Mouse (Mus musculus): ENCODE results near the gene Gm49368. TPM values are rescaled to one million over a fixed set of nuclear protein-coding genes. Genes with fewer than 3 reads are reported as not detected.

The Gm49368 gene
- polyA plus RNA-seq, 1 experiment from 2014 or later = not detected

DNA sequence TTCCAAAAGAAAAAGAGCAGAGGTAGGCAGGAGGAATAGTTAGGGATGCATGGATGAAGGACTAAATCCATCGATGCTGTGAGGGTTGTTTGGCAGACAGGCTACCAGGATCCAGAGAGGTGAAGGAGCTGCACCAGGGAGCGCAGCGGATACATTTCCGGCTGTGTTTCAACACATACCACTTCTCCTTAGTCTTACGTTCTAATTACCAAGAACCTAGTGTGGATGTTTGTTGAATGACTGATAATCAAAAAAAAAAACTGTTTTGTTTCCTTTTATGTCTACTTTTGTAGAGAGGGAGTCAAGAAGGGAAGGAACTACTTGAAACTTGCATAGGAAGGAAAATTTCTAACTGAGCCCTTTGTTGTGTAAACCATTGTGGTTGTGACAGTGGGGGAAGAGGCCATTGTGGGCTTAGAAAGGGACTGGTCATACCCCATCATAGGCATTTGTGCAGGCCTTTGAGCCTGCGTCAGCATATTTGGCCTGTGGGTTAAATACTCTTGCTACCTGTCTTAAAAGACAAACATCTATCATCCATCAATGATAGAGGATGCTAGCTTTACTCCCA is 813 bp downstream of the Gm49368 start:
- Histone ChIP-seq H3K27ac (ENCODE audit: low read length) (no peak overlapping the region), H3K9me3 (ENCODE audit: control insufficient read depth, low read depth, low read length) (no peaks in the 10 kb centered on the region), H3K4me2 (replicated peaks; ENCODE audit: low read depth, low read length) (no peak overlapping the region), H3K4me3 (ENCODE audit: low read depth, low read length) (no peak overlapping the region), H3K36me3 (ENCODE audit: control insufficient read depth, insufficient read depth, low read length) (no peaks in the 10 kb centered on the region), H3K4me1 (ENCODE audit: control insufficient read depth, insufficient read depth, low read length) (no peaks in the 10 kb centered on the region), H3K9ac (replicated peaks; ENCODE audit: low read depth, low read length) (no peak overlapping the region), H3K27me3 (ENCODE audit: control insufficient read depth, insufficient read depth, low read length) (no peaks in the 10 kb centered on the region)
- WGBS = 84% methylated on average over 6 of the region's 6 CpGs
- no peak for ATAC-seq (ENCODE audit: insufficient number of reproducible peaks, insufficient read depth, low FRiP score, low read depth)

DNA sequence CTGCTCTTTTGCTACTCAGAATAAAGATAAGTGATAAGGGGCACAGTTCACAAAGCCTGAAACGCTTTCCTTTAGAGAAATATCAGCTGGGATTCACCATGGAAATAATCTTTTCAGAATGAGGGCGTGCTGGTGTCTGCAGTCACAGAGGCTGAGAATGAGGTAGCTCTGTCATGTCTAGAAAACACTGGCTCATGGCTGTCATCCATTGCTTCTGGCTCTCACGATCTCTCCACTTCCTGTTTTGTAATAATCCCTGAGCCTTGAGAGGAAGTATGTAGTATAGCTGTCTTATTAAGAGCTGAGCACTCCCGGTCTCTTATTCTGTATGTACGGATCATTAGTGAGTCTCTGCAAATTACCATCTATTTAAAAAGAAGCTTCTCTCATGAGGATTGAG is 3.1 kb downstream of the Gm49368 start:
- H3K4me3 ChIP-seq (ENCODE audit: low read depth, low read length) = no peak overlapping the region
- no peak overlapping the region for H3K27ac ChIP-seq (ENCODE audit: low read length)
- H3K27me3 ChIP-seq (ENCODE audit: control insufficient read depth, insufficient read depth, low read length) = no peaks in the 10 kb centered on the region
- ATAC-seq (ENCODE audit: insufficient number of reproducible peaks, insufficient read depth, low FRiP score, low read depth) = no peak
- H3K9me3 ChIP-seq (ENCODE audit: control insufficient read depth, low read depth, low read length) = no peaks in the 10 kb centered on the region
- no peaks in the 10 kb centered on the region for H3K4me1 ChIP-seq (ENCODE audit: control insufficient read depth, insufficient read depth, low read length)
- no peak overlapping the region for H3K4me2 ChIP-seq (replicated peaks; ENCODE audit: low read depth, low read length)
- H3K36me3 ChIP-seq (ENCODE audit: control insufficient read depth, insufficient read depth, low read length) = no peaks in the 10 kb centered on the region
- WGBS = 78% methylated on average over 5 of the region's 5 CpGs
- no peak overlapping the region for H3K9ac ChIP-seq (replicated peaks; ENCODE audit: low read depth, low read length)

GRCm38 (mm10) chr7:128067847-128068246 is 5.4 kb downstream of the Gm49368 start:
- WGBS = 52% methylated on average over 3 of the region's 3 CpGs
- ATAC-seq (ENCODE audit: insufficient number of reproducible peaks, insufficient read depth, low FRiP score, low read depth) = no peak
- no peak overlapping the region for H3K27ac ChIP-seq (ENCODE audit: low read length)

DNA sequence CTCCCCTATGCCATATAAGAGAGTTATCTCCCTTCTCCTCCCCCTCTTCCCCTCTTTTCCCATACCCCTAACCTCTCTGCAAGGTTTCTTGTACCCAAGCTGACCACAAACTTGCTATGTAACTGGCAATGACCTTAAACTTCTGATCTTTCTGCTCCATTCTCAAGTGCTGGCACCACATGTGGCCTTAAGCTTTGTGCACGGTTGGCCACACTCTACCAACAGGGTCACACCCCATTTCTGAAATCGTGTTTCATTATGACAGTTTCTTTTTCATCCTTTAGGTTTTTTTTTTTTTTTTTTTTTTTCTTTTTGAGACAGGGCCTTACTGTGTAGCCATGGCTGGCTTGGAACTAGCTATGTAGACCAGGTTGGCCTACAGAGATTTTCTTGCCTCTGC is 7.4 kb downstream of the Gm49368 start:
- Histone ChIP-seq H3K9ac (replicated peaks; ENCODE audit: low read depth, low read length) (no peak overlapping the region), H3K27ac (ENCODE audit: low read length) (no peak overlapping the region), H3K4me2 (replicated peaks; ENCODE audit: low read depth, low read length) (no peak overlapping the region), H3K9me3 (ENCODE audit: control insufficient read depth, low read depth, low read length) (no peaks in the 10 kb centered on the region), H3K4me1 (ENCODE audit: control insufficient read depth, insufficient read depth, low read length) (no peaks in the 10 kb centered on the region), H3K4me3 (ENCODE audit: low read depth, low read length) (no peak overlapping the region), H3K36me3 (ENCODE audit: control insufficient read depth, insufficient read depth, low read length) (no peaks in the 10 kb centered on the region), H3K27me3 (ENCODE audit: control insufficient read depth, insufficient read depth, low read length) (no peaks in the 10 kb centered on the region)
- ATAC-seq (ENCODE audit: insufficient number of reproducible peaks, insufficient read depth, low FRiP score, low read depth) = no peak
- WGBS = 73% methylated on average over 2 of the region's 2 CpGs

More at GRCm38 (mm10) chr7:128067847-128068246, 5.4 kb downstream of the Gm49368 start:
- Histone ChIP-seq H3K27me3 (ENCODE audit: control insufficient read depth, insufficient read depth, low read length) (no peaks in the 10 kb centered on the region), H3K36me3 (ENCODE audit: control insufficient read depth, insufficient read depth, low read length) (no peaks in the 10 kb centered on the region), H3K9me3 (ENCODE audit: control insufficient read depth, low read depth, low read length) (no peaks in the 10 kb centered on the region), H3K4me2 (replicated peaks; ENCODE audit: low read depth, low read length) (no peak overlapping the region), H3K4me3 (ENCODE audit: low read depth, low read length) (no peak overlapping the region), H3K4me1 (ENCODE audit: control insufficient read depth, insufficient read depth, low read length) (no peaks in the 10 kb centered on the region), H3K9ac (replicated peaks; ENCODE audit: low read depth, low read length) (no peak overlapping the region)

GRCm38 (mm10) chr7:128071816-128072215 is 9.3 kb downstream of the Gm49368 start:
- WGBS = 62% methylated on average over 4 of the region's 4 CpGs
- no peaks in the 10 kb centered on the region for H3K4me1 ChIP-seq (ENCODE audit: control insufficient read depth, insufficient read depth, low read length)
- no peak overlapping the region for H3K27ac ChIP-seq (ENCODE audit: low read length)
- ATAC-seq (ENCODE audit: insufficient number of reproducible peaks, insufficient read depth, low FRiP score, low read depth) = no peak
- H3K4me2 ChIP-seq (replicated peaks; ENCODE audit: low read depth, low read length) = no peak overlapping the region
- no peaks in the 10 kb centered on the region for H3K9me3 ChIP-seq (ENCODE audit: control insufficient read depth, low read depth, low read length)
- H3K27me3 ChIP-seq (ENCODE audit: control insufficient read depth, insufficient read depth, low read length) = no peaks in the 10 kb centered on the region
- no peak overlapping the region for H3K9ac ChIP-seq (replicated peaks; ENCODE audit: low read depth, low read length)
- H3K36me3 ChIP-seq (ENCODE audit: control insufficient read depth, insufficient read depth, low read length) = no peaks in the 10 kb centered on the region
- no peak overlapping the region for H3K4me3 ChIP-seq (ENCODE audit: low read depth, low read length)

- Histone ChIP-seq H3K4me2 (replicated peaks; ENCODE audit: low read depth, low read length) (no peak overlapping the region), H3K27ac (ENCODE audit: low read length) (no peak overlapping the region), H3K4me3 (ENCODE audit: low read depth, low read length) (no peak overlapping the region), H3K36me3 (ENCODE audit: control insufficient read depth, insufficient read depth, low read length) (no peaks in the 10 kb centered on the region), H3K9ac (replicated peaks; ENCODE audit: low read depth, low read length) (no peak overlapping the region), H3K4me1 (ENCODE audit: control insufficient read depth, insufficient read depth, low read length) (no peaks in the 10 kb centered on the region), H3K9me3 (ENCODE audit: control insufficient read depth, low read depth, low read length) (no peaks in the 10 kb centered on the region), H3K27me3 (ENCODE audit: control insufficient read depth, insufficient read depth, low read length) (no peaks in the 10 kb centered on the region)
- 84% methylated on average over 8 of the region's 8 CpGs for WGBS
- no peak for ATAC-seq (ENCODE audit: insufficient number of reproducible peaks, insufficient read depth, low FRiP score, low read depth)
These were observed 17.5 kb downstream of the Gm49368 start for GRCm38 (mm10) chr7:128080012-128080411.

DNA sequence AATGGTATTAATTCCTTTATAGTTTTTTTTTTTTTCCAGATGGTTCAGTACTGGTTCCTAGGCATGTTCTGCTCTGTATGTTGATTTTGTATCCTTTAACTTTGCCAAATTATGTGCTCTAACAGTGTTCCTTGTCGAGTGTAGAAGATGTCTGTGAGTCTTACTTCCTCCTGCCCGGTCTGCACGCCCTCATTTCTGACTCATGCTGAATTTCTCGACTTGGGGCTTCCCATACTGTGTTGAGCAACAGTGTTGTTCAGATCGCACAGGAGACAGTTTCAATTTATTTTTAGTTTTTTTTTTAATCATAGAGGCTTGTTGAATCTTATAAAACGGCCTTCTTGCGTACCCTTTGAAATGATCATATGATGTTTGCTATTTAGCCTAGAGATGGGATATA is 26.7 kb downstream of the Gm49368 start:
- H3K36me3 ChIP-seq (ENCODE audit: control insufficient read depth, insufficient read depth, low read length) = no peaks in the 10 kb centered on the region
- no peaks in the 10 kb centered on the region for H3K4me1 ChIP-seq (ENCODE audit: control insufficient read depth, insufficient read depth, low read length)
- H3K27me3 ChIP-seq (ENCODE audit: control insufficient read depth, insufficient read depth, low read length) = no peaks in the 10 kb centered on the region
- 82% methylated on average over 7 of the region's 7 CpGs for WGBS
- H3K4me2 ChIP-seq (replicated peaks; ENCODE audit: low read depth, low read length) = no peak overlapping the region
- no peak for ATAC-seq (ENCODE audit: insufficient number of reproducible peaks, insufficient read depth, low FRiP score, low read depth)
- no peak overlapping the region for H3K9ac ChIP-seq (replicated peaks; ENCODE audit: low read depth, low read length)
- no peak overlapping the region for H3K27ac ChIP-seq (ENCODE audit: low read length)
- H3K4me3 ChIP-seq (ENCODE audit: low read depth, low read length) = no peak overlapping the region
- no peaks in the 10 kb centered on the region for H3K9me3 ChIP-seq (ENCODE audit: control insufficient read depth, low read depth, low read length)

GRCm38 (mm10) chr7:128098135-128098534 is 35.7 kb downstream of the Gm49368 start:
- no peaks in the 10 kb centered on the region for H3K9me3 ChIP-seq (ENCODE audit: control insufficient read depth, low read depth, low read length)
- H3K9ac ChIP-seq (replicated peaks; ENCODE audit: low read depth, low read length) = no peak overlapping the region
- H3K27me3 ChIP-seq (ENCODE audit: control insufficient read depth, insufficient read depth, low read length) = no peaks in the 10 kb centered on the region
- no peak for ATAC-seq (ENCODE audit: insufficient number of reproducible peaks, insufficient read depth, low FRiP score, low read depth)
- no peaks in the 10 kb centered on the region for H3K36me3 ChIP-seq (ENCODE audit: control insufficient read depth, insufficient read depth, low read length)
- no peak overlapping the region for H3K4me3 ChIP-seq (ENCODE audit: low read depth, low read length)
- H3K4me1 ChIP-seq (ENCODE audit: control insufficient read depth, insufficient read depth, low read length) = no peaks in the 10 kb centered on the region
- H3K4me2 ChIP-seq (replicated peaks; ENCODE audit: low read depth, low read length) = no peak overlapping the region
- no peak overlapping the region for H3K27ac ChIP-seq (ENCODE audit: low read length)
- 87% methylated on average over 1 of the region's 1 CpGs for WGBS

DNA sequence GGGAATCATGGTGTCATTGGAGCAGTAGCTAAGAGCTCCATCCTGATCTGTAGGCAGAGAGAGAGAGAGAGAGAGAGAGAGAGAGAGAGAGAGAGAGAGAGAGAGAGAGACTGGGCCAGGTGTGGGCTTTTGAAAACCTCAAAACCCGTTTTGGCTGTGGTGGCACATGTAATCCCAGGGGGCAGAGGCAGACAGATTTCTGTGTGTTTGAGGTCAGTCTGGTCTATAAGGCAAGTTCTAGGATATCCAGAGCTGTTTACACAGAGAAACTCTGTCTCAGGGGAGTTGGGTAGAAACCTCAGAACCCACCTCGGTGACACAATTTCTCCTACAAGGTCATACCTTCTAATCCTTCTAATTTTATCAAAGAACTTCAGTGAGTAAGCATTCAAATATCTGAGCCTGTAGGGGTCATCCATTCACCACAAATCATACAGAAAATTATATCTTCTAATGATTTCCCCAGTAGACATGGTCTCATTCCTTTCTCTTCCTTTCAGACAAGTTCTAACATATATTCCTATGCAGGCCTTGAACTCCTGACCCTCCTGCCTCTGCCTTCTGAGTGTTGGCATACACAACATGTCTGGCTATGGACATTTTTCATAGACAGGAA is 38.4 kb downstream of the Gm49368 start:
- H3K36me3 ChIP-seq (ENCODE audit: control insufficient read depth, insufficient read depth, low read length) = no peaks in the 10 kb centered on the region
- no peaks in the 10 kb centered on the region for H3K27me3 ChIP-seq (ENCODE audit: control insufficient read depth, insufficient read depth, low read length)
- H3K9me3 ChIP-seq (ENCODE audit: control insufficient read depth, low read depth, low read length) = no peaks in the 10 kb centered on the region
- H3K4me3 ChIP-seq (ENCODE audit: low read depth, low read length) = no peak overlapping the region
- 75% methylated on average over 2 of the region's 2 CpGs for WGBS
- no peak overlapping the region for H3K4me2 ChIP-seq (replicated peaks; ENCODE audit: low read depth, low read length)
- H3K27ac ChIP-seq (ENCODE audit: low read length) = no peak overlapping the region
- no peaks in the 10 kb centered on the region for H3K4me1 ChIP-seq (ENCODE audit: control insufficient read depth, insufficient read depth, low read length)
- ATAC-seq (ENCODE audit: insufficient number of reproducible peaks, insufficient read depth, low FRiP score, low read depth) = no peak
- H3K9ac ChIP-seq (replicated peaks; ENCODE audit: low read depth, low read length) = no peak overlapping the region
